Mouse (Mus musculus): ENCODE measurements around the gene Tmem132a.

The Tmem132a gene

GRCm38 (mm10) chr19:10839010-10839892, 30.5 kb downstream of the Tmem132a start, which contains the start of gene Slc15a3:
Gene Slc15a3 (plus strand): TSS chr19:10839727.
- no peak for DNase-seq (ENCODE audit: extremely low read depth, low read depth, low spot score)

GRCm38 (mm10) chr19:10835671-10836070, 34.1 kb downstream of the Tmem132a start:
- no peak for DNase-seq (ENCODE audit: extremely low read depth, low read depth, low spot score)

- peak; percentile 40 for DNase-seq (ENCODE audit: extremely low read depth, low read depth, low spot score)
Observed at GRCm38 (mm10) chr19:10833611-10834010, 36.1 kb downstream of the Tmem132a start.

- no peak for DNase-seq (ENCODE audit: extremely low read depth, low read depth, low spot score)
Observed at GRCm38 (mm10) chr19:10832030-10832429, 37.7 kb downstream of the Tmem132a start.

- DNase-seq (ENCODE audit: extremely low read depth, low read depth, low spot score), result no peak
Observed at GRCm38 (mm10) chr19:10831424-10831823, 38.3 kb downstream of the Tmem132a start.

GRCm38 (mm10) chr19:10829436-10830175, 40.1 kb downstream of the Tmem132a start, which contains the start of gene Cd6:
Gene Cd6 (minus strand): TSS chr19:10830058.
- DNase-seq (ENCODE audit: extremely low read depth, low read depth, low spot score), result no peak

- DNase-seq (ENCODE audit: extremely low read depth, low read depth, low spot score), result no peak
Observed at GRCm38 (mm10) chr19:10828321-10828720, 41.4 kb downstream of the Tmem132a start.

GRCm38 (mm10) chr19:10824061-10824460, 45.7 kb downstream of the Tmem132a start:
- no peak for DNase-seq (ENCODE audit: extremely low read depth, low read depth, low spot score)

- DNase-seq (ENCODE audit: extremely low read depth, low read depth, low spot score), result no peak
Observed at GRCm38 (mm10) chr19:10822534-10822933, 47.2 kb downstream of the Tmem132a start.

- no peak for DNase-seq (ENCODE audit: extremely low read depth, low read depth, low spot score)
Observed at GRCm38 (mm10) chr19:10821319-10821718, 48.4 kb downstream of the Tmem132a start.

- DNase-seq (ENCODE audit: extremely low read depth, low read depth, low spot score), result no peak
Observed at GRCm38 (mm10) chr19:10818217-10818946, 51.4 kb downstream of the Tmem132a start.

- DNase-seq (ENCODE audit: extremely low read depth, low read depth, low spot score), result no peak
Observed at GRCm38 (mm10) chr19:10816462-10816861, 53.3 kb downstream of the Tmem132a start.

GRCm38 (mm10) chr19:10815871-10816270, 53.9 kb downstream of the Tmem132a start:
- DNase-seq (ENCODE audit: extremely low read depth, low read depth, low spot score), result no peak

- DNase-seq (ENCODE audit: extremely low read depth, low read depth, low spot score), result no peak
Observed at GRCm38 (mm10) chr19:10813905-10814304, 55.8 kb downstream of the Tmem132a start.

- DNase-seq (ENCODE audit: extremely low read depth, low read depth, low spot score), result no peak
Observed at GRCm38 (mm10) chr19:10813039-10813438, 56.7 kb downstream of the Tmem132a start.

GRCm38 (mm10) chr19:10811471-10811870, 58.3 kb downstream of the Tmem132a start:
- DNase-seq (ENCODE audit: extremely low read depth, low read depth, low spot score), result no peak

- DNase-seq (ENCODE audit: extremely low read depth, low read depth, low spot score), result no peak
Observed at GRCm38 (mm10) chr19:10810176-10810492, 59.6 kb downstream of the Tmem132a start.

GRCm38 (mm10) chr19:10809428-10810175, 60.1 kb downstream of the Tmem132a start:
- DNase-seq (ENCODE audit: extremely low read depth, low read depth, low spot score), result no peak

- DNase-seq (ENCODE audit: extremely low read depth, low read depth, low spot score), result no peak
Observed at GRCm38 (mm10) chr19:10808524-10809233, 61.1 kb downstream of the Tmem132a start.
